Mouse (Mus musculus): ENCODE results near the gene Uhrf1bp1l. TPM values are rescaled to one million over a fixed set of nuclear protein-coding genes. Genes with fewer than 3 reads are reported as not detected.

Gene Uhrf1bp1l
- polyA plus RNA-seq, 1 experiment from 2014 or later: 38.0 TPM

GRCm38 (mm10) chr10:89720796-89721195 is 24.0 kb upstream of the Uhrf1bp1l start:
- Histone ChIP-seq H3K4me1 (ENCODE audit: control insufficient read depth, insufficient read depth, low read length) (no peaks in the 10 kb centered on the region), H3K9me3 (ENCODE audit: control insufficient read depth, low read length) (no peaks in the 10 kb centered on the region), H3K27me3 (ENCODE audit: control insufficient read depth, insufficient read depth, low read length) (no peaks in the 10 kb centered on the region), H3K36me3 (ENCODE audit: control insufficient read depth, insufficient read depth, low read length) (peaks cover 28% of the 10 kb centered on the region), H3K9ac (ENCODE audit: low read depth, low read length) (no peak overlapping the region), H3K4me2 (replicated peaks; ENCODE audit: low read depth, low read length) (no peak overlapping the region), H3K4me3 (ENCODE audit: low read length) (no peak overlapping the region), H3K27ac (ENCODE audit: low read depth, low read length) (no peak overlapping the region)
- ATAC-seq (ENCODE audit: low FRiP score, low TSS enrichment): no peak
- WGBS: 77% methylated on average over 3 of the region's 3 CpGs

GRCm38 (mm10) chr10:89722247-89723195 is 22.3 kb upstream of the Uhrf1bp1l start:
- ATAC-seq (ENCODE audit: low FRiP score, low TSS enrichment): 0 out of 2 replicates have a peak, but pooled peaks have one; percentile 24
- Histone ChIP-seq H3K4me2 (replicated peaks; ENCODE audit: low read depth, low read length) (no peak overlapping the region), H3K27ac (ENCODE audit: low read depth, low read length) (no peak overlapping the region), H3K9ac (ENCODE audit: low read depth, low read length) (no peak overlapping the region), H3K4me1 (ENCODE audit: control insufficient read depth, insufficient read depth, low read length) (no peaks in the 10 kb centered on the region), H3K36me3 (ENCODE audit: control insufficient read depth, insufficient read depth, low read length) (peaks cover 35% of the 10 kb centered on the region), H3K27me3 (ENCODE audit: control insufficient read depth, insufficient read depth, low read length) (no peaks in the 10 kb centered on the region), H3K4me3 (ENCODE audit: low read length) (no peak overlapping the region), H3K9me3 (ENCODE audit: control insufficient read depth, low read length) (no peaks in the 10 kb centered on the region)
- 78% methylated on average over 14 of the region's 14 CpGs for WGBS

GRCm38 (mm10) chr10:89730386-89730785 is 14.4 kb upstream of the Uhrf1bp1l start:
- peaks cover 19% of the 10 kb centered on the region; the same call in 1 of the 2 replicates for H3K36me3 ChIP-seq (ENCODE audit: control insufficient read depth, insufficient read depth, low read length)
- H3K27me3 ChIP-seq (ENCODE audit: control insufficient read depth, insufficient read depth, low read length): no peaks in the 10 kb centered on the region
- H3K4me1 ChIP-seq (ENCODE audit: control insufficient read depth, insufficient read depth, low read length): peaks cover 11% of the 10 kb centered on the region
- H3K27ac ChIP-seq (ENCODE audit: low read depth, low read length): no peak overlapping the region
- no peak overlapping the region for H3K4me3 ChIP-seq (ENCODE audit: low read length)
- H3K9me3 ChIP-seq (ENCODE audit: control insufficient read depth, low read length): no peaks in the 10 kb centered on the region
- 0 out of 2 replicates have a peak overlapping the region, but pooled peaks have one; percentile 3 for H3K4me2 ChIP-seq (replicated peaks; ENCODE audit: low read depth, low read length)
- WGBS: 90% methylated on average over 6 of the region's 6 CpGs
- H3K9ac ChIP-seq (ENCODE audit: low read depth, low read length): no peak overlapping the region
- ATAC-seq (ENCODE audit: low FRiP score, low TSS enrichment): no peak

- H3K4me1 ChIP-seq (ENCODE audit: control insufficient read depth, insufficient read depth, low read length): peaks cover 11% of the 10 kb centered on the region
- WGBS: 17% methylated on average over 5 of the region's 5 CpGs
- no peaks in the 10 kb centered on the region for H3K27me3 ChIP-seq (ENCODE audit: control insufficient read depth, insufficient read depth, low read length)
- H3K36me3 ChIP-seq (ENCODE audit: control insufficient read depth, insufficient read depth, low read length): peaks cover 11% of the 10 kb centered on the region; the same call in 1 of the 2 replicates
- H3K4me3 ChIP-seq (ENCODE audit: low read length): peak overlapping the region; percentile 74
- peak overlapping the region; percentile 74 for H3K4me2 ChIP-seq (replicated peaks; ENCODE audit: low read depth, low read length)
- H3K9me3 ChIP-seq (ENCODE audit: control insufficient read depth, low read length): no peaks in the 10 kb centered on the region
- H3K9ac ChIP-seq (ENCODE audit: low read depth, low read length): peak overlapping the region; percentile 59; the same call in 1 of the 2 replicates
- H3K27ac ChIP-seq (ENCODE audit: low read depth, low read length): no peak overlapping the region
- ATAC-seq (ENCODE audit: low FRiP score, low TSS enrichment): no peak
These were observed 13.4 kb upstream of the Uhrf1bp1l start for GRCm38 (mm10) chr10:89731341-89731740.

GRCm38 (mm10) chr10:89732001-89732794 is 12.6 kb upstream of the Uhrf1bp1l start, which contains the start of gene Actr6:
Actr6 (minus strand) TSS chr10:89732295.
- WGBS: 2% methylated on average over 49 of the region's 49 CpGs
- peaks cover 11% of the 10 kb centered on the region for H3K4me1 ChIP-seq (ENCODE audit: control insufficient read depth, insufficient read depth, low read length)
- H3K9me3 ChIP-seq (ENCODE audit: control insufficient read depth, low read length): no peaks in the 10 kb centered on the region
- peak within 1 kb of the TSS; percentile 59; the same call in 1 of the 2 replicates for H3K9ac ChIP-seq (ENCODE audit: low read depth, low read length)
- peak within 1 kb of the TSS; percentile 74 for H3K4me2 ChIP-seq (replicated peaks; ENCODE audit: low read depth, low read length)
- no peaks in the 10 kb centered on the region for H3K27me3 ChIP-seq (ENCODE audit: control insufficient read depth, insufficient read depth, low read length)
- H3K4me3 ChIP-seq (ENCODE audit: low read length): peak within 1 kb of the TSS; percentile 74
- ATAC-seq (ENCODE audit: low FRiP score, low TSS enrichment): peak; percentile 99
- peaks cover 6% of the 10 kb centered on the region; the same call in 1 of the 2 replicates for H3K36me3 ChIP-seq (ENCODE audit: control insufficient read depth, insufficient read depth, low read length)
- 0 out of 2 replicates have a peak within 1 kb of the TSS, but pooled peaks have one; percentile 47 for H3K27ac ChIP-seq (ENCODE audit: low read depth, low read length)

- Histone ChIP-seq H3K4me1 (ENCODE audit: control insufficient read depth, insufficient read depth, low read length) (0 out of 2 replicates have a peak, but pooled peaks cover 3% of the 10 kb centered on the region), H3K9ac (ENCODE audit: low read depth, low read length) (no peak overlapping the region), H3K36me3 (ENCODE audit: control insufficient read depth, insufficient read depth, low read length) (no peaks in the 10 kb centered on the region), H3K4me2 (replicated peaks; ENCODE audit: low read depth, low read length) (no peak overlapping the region), H3K9me3 (ENCODE audit: control insufficient read depth, low read length) (no peaks in the 10 kb centered on the region), H3K27me3 (ENCODE audit: control insufficient read depth, insufficient read depth, low read length) (no peaks in the 10 kb centered on the region), H3K4me3 (ENCODE audit: low read length) (no peak overlapping the region), H3K27ac (ENCODE audit: low read depth, low read length) (no peak overlapping the region)
- 42% methylated on average over 5 of the region's 5 CpGs for whole genome bisulfite sequencing
- no peak for ATAC-seq (ENCODE audit: low FRiP score, low TSS enrichment)
These were observed 7.7 kb upstream of the Uhrf1bp1l start for GRCm38 (mm10) chr10:89737092-89737491.

- Histone ChIP-seq H3K27ac (ENCODE audit: low read depth, low read length) (no peak overlapping the region), H3K4me2 (replicated peaks; ENCODE audit: low read depth, low read length) (no peak overlapping the region), H3K9me3 (ENCODE audit: control insufficient read depth, low read length) (no peaks in the 10 kb centered on the region), H3K9ac (ENCODE audit: low read depth, low read length) (no peak overlapping the region), H3K36me3 (ENCODE audit: control insufficient read depth, insufficient read depth, low read length) (no peaks in the 10 kb centered on the region), H3K4me1 (ENCODE audit: control insufficient read depth, insufficient read depth, low read length) (no peaks in the 10 kb centered on the region), H3K27me3 (ENCODE audit: control insufficient read depth, insufficient read depth, low read length) (no peaks in the 10 kb centered on the region), H3K4me3 (ENCODE audit: low read length) (no peak overlapping the region)
- ATAC-seq (ENCODE audit: low FRiP score, low TSS enrichment): no peak
- WGBS: 85% methylated on average over 3 of the region's 3 CpGs
These were observed 6.9 kb upstream of the Uhrf1bp1l start for GRCm38 (mm10) chr10:89737887-89738286.

GRCm38 (mm10) chr10:89738395-89738794 is 6.4 kb upstream of the Uhrf1bp1l start:
- 91% methylated on average over 9 of the region's 9 CpGs for WGBS
- Histone ChIP-seq H3K9ac (ENCODE audit: low read depth, low read length) (no peak overlapping the region), H3K9me3 (ENCODE audit: control insufficient read depth, low read length) (no peaks in the 10 kb centered on the region), H3K4me2 (replicated peaks; ENCODE audit: low read depth, low read length) (no peak overlapping the region), H3K27ac (ENCODE audit: low read depth, low read length) (no peak overlapping the region), H3K36me3 (ENCODE audit: control insufficient read depth, insufficient read depth, low read length) (no peaks in the 10 kb centered on the region), H3K4me1 (ENCODE audit: control insufficient read depth, insufficient read depth, low read length) (no peaks in the 10 kb centered on the region), H3K4me3 (ENCODE audit: low read length) (no peak overlapping the region), H3K27me3 (ENCODE audit: control insufficient read depth, insufficient read depth, low read length) (no peaks in the 10 kb centered on the region)
- ATAC-seq (ENCODE audit: low FRiP score, low TSS enrichment): no peak

Measured in kidney, embryonic 14.5 days (tissue).